Mouse (Mus musculus) MEL (cell line): ENCODE results near the gene Mpp3.

Experiments used
- POLR2A ChIP-seq, 2 experiments: IDR thresholded peaks; 2 replicates each; pipeline ENCODE4 v1.6.1; 2011 to 2012; ENCODE audit warnings: low read length in 2 of 2, mild to moderate bottlenecking in 2 of 2, control low read depth in 1 of 2, improper control_type of control experiment in 1 of 2, low read depth in 1 of 2, moderate library complexity in 1 of 2; ENCODE audit not compliant: control insufficient read depth in 1 of 2, insufficient read depth in 1 of 2, poor library complexity in 1 of 2
- USF1 ChIP-seq: IDR thresholded peaks from 2 replicates; pipeline ENCODE4 v1.6.1; 2014; ENCODE audit warnings: low read depth, mild to moderate bottlenecking, inconsistent platforms, low read length, improper control_type of control experiment, moderate library complexity

DNA sequence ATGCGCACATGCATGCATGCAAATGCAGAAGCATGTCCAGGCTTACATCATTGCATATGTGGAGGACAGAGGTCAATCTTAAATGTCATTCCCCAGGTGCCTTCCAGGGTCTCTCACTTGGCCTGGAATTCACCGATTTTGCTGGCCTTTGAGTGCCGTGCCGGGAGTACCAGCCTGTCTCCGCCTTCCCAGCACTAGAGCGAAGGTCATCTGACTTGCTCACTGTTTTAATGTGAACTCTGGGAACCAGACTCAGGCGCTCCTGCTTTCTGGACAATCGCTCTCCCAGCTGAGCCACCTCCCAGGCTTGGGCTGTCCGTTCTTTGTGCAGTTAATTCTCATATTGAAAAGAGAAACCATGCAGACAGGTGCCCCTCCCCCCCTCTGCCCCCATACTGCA is 22.0 kb downstream of the Mpp3 start:
- TF ChIP-seq USF1 (no peak), POLR2A (IDR thresholded peaks at IDR 0.05; ENCODE audit: control insufficient read depth in 1 of 2, insufficient read depth in 1 of 2, low read depth in 1 of 2, low read length in 2 of 2, poor library complexity in 1 of 2) (no peak)
